ENCODE assay signal across 36 mouse cellular contexts in genomic region chr11:106351253-106351652, GRCm38 (mm10). TPM values are rescaled to one million over a fixed set of nuclear protein-coding genes. Genes with fewer than 3 reads are reported as not detected.
DNase-seq lines count a peak whose midpoint lies in the region; ATAC-seq and TF ChIP-seq lines count a peak whose summit lies in the region.
"Had no signal": no experiment of that assay in that cellular context is flagged by ENCODE, and none has a peak within 500 bp of the region (broad histone marks: within the 10 kb centered on the region; RNA-seq: fewer than 3 reads in every experiment).

No protein-coding gene starts in this region.

- TF ChIP-seq CTCF in liver, postnatal 0 days (IDR thresholded peaks at IDR 0.05; ENCODE audit: low read depth), result no peak

- peak; percentile 85 for DNase-seq in heart, adult 11 months
- DNase-seq in heart, adult 8-10 months (ENCODE audit: low spot score), result no peak
- DNase-seq in liver, postnatal 0 days, result no peak
- peak; percentile 36 for DNase-seq in MN1 (ENCODE audit: low spot score)
- no peak for DNase-seq in limb, embryonic 10.5 days (ENCODE audit: low spot score)
- DNase-seq: cerebellum, adult 18-20 months; cerebellum, adult 9-10 months; cerebellum, postnatal 36 days; embryo, embryonic 11 days; heart, adult 2 months had no signal

- no peak overlapping the region for H3K4me2 ChIP-seq in liver, postnatal 0 days (ENCODE audit: low read depth, low read length)
- H3K4me2 ChIP-seq in liver, embryonic 12.5 days, result no peak overlapping the region
- H3K4me2 ChIP-seq in forebrain, embryonic 16.5 days (ENCODE audit: low read length), result no peak overlapping the region
- H3K4me2 ChIP-seq: embryonic facial prominence, embryonic 13.5 days; forebrain, embryonic 12.5 days; forebrain, embryonic 15.5 days; heart, embryonic 11.5 days; hindbrain, embryonic 12.5 days; hindbrain, embryonic 15.5 days had no signal

- H3K36me3 ChIP-seq in liver, postnatal 0 days (replicated peaks; ENCODE audit: insufficient read depth, low read length), result no peaks in the 10 kb centered on the region
- H3K36me3 ChIP-seq in liver, embryonic 12.5 days, result no peaks in the 10 kb centered on the region
- no peaks in the 10 kb centered on the region for H3K36me3 ChIP-seq in limb, embryonic 10.5 days
- H3K36me3 ChIP-seq in forebrain, embryonic 16.5 days (ENCODE audit: control insufficient read depth, insufficient read depth), result no peaks in the 10 kb centered on the region
- H3K36me3 ChIP-seq: embryonic facial prominence, embryonic 10.5 days; embryonic facial prominence, embryonic 13.5 days; forebrain, embryonic 12.5 days; forebrain, embryonic 15.5 days; hindbrain, embryonic 12.5 days; hindbrain, embryonic 15.5 days had no signal

- peak; percentile 29 for ATAC-seq in liver, postnatal 0 days
- ATAC-seq in liver, embryonic 12.5 days, result no peak
- no peak for ATAC-seq in forebrain, embryonic 16.5 days
- ATAC-seq in inflammation-experienced regulatory T-cells, adult 6 months, result no peak
- ATAC-seq: forebrain, embryonic 15.5 days had no signal

- H3K27ac ChIP-seq in liver, postnatal 0 days (ENCODE audit: low read depth), result no peak overlapping the region
- H3K27ac ChIP-seq in liver, embryonic 12.5 days, result no peak overlapping the region
- peak overlapping the region; percentile 21; the same call in 1 of the 2 replicates for H3K27ac ChIP-seq in limb, embryonic 10.5 days
- H3K27ac ChIP-seq in forebrain, embryonic 16.5 days (ENCODE audit: low read length), result no peak overlapping the region
- H3K27ac ChIP-seq: embryonic facial prominence, embryonic 10.5 days; embryonic facial prominence, embryonic 13.5 days; forebrain, embryonic 12.5 days; forebrain, embryonic 15.5 days; heart, adult 2 months; hindbrain, embryonic 12.5 days; hindbrain, embryonic 15.5 days had no signal

- H3K27me3 ChIP-seq in liver, postnatal 0 days (ENCODE audit: insufficient read depth, low read length), result no peaks in the 10 kb centered on the region
- peaks cover 18% of the 10 kb centered on the region for H3K27me3 ChIP-seq in liver, embryonic 12.5 days (replicated peaks)
- H3K27me3 ChIP-seq in limb, embryonic 10.5 days (ENCODE audit: low read depth, poor library complexity, severe bottlenecking), result no peaks in the 10 kb centered on the region
- H3K27me3 ChIP-seq in forebrain, embryonic 16.5 days (replicated peaks; ENCODE audit: control insufficient read depth, insufficient read depth, low read length), result no peaks in the 10 kb centered on the region
- H3K27me3 ChIP-seq: embryonic facial prominence, embryonic 13.5 days; forebrain, embryonic 12.5 days; forebrain, embryonic 15.5 days; hindbrain, embryonic 12.5 days; hindbrain, embryonic 15.5 days had no signal

- no peaks in the 10 kb centered on the region for H3K9me3 ChIP-seq in liver, postnatal 0 days (ENCODE audit: low read length)
- H3K9me3 ChIP-seq in liver, embryonic 12.5 days (replicated peaks), result no peaks in the 10 kb centered on the region
- H3K9me3 ChIP-seq in limb, embryonic 10.5 days (replicated peaks), result no peaks in the 10 kb centered on the region
- no peaks in the 10 kb centered on the region for H3K9me3 ChIP-seq in forebrain, embryonic 16.5 days (ENCODE audit: control insufficient read depth, low read length)
- H3K9me3 ChIP-seq: embryonic facial prominence, embryonic 10.5 days; embryonic facial prominence, embryonic 13.5 days; forebrain, embryonic 12.5 days; forebrain, embryonic 15.5 days; hindbrain, embryonic 12.5 days; hindbrain, embryonic 15.5 days had no signal

- no peak overlapping the region for H3K9ac ChIP-seq in liver, postnatal 0 days (replicated peaks)
- no peak overlapping the region for H3K9ac ChIP-seq in liver, embryonic 12.5 days
- no peak overlapping the region for H3K9ac ChIP-seq in forebrain, embryonic 16.5 days (replicated peaks; ENCODE audit: low read depth, low read length)
- H3K9ac ChIP-seq: embryonic facial prominence, embryonic 13.5 days; forebrain, embryonic 12.5 days; forebrain, embryonic 15.5 days; hindbrain, embryonic 12.5 days; hindbrain, embryonic 15.5 days had no signal

- H3K4me3 ChIP-seq in liver, postnatal 0 days (ENCODE audit: low read depth, low read length), result no peak overlapping the region
- H3K4me3 ChIP-seq in liver, embryonic 12.5 days, result no peak overlapping the region
- H3K4me3 ChIP-seq in limb, embryonic 10.5 days, result no peak overlapping the region
- no peak overlapping the region for H3K4me3 ChIP-seq in forebrain, embryonic 16.5 days (replicated peaks; ENCODE audit: low read length)
- H3K4me3 ChIP-seq: embryonic facial prominence, embryonic 10.5 days; embryonic facial prominence, embryonic 13.5 days; erythroblast, embryonic 14.5 days; forebrain, embryonic 12.5 days; forebrain, embryonic 15.5 days; heart, adult 2 months; hindbrain, embryonic 12.5 days; hindbrain, embryonic 15.5 days had no signal

- peaks cover 6% of the 10 kb centered on the region; the same call in 1 of the 2 replicates for H3K4me1 ChIP-seq in liver, postnatal 0 days (ENCODE audit: insufficient read depth)
- no peaks in the 10 kb centered on the region for H3K4me1 ChIP-seq in liver, embryonic 12.5 days
- H3K4me1 ChIP-seq in limb, embryonic 10.5 days, result peaks cover 17% of the 10 kb centered on the region
- H3K4me1 ChIP-seq in forebrain, embryonic 16.5 days (replicated peaks; ENCODE audit: control insufficient read depth, insufficient read depth, low read length), result no peaks in the 10 kb centered on the region
- H3K4me1 ChIP-seq: embryonic facial prominence, embryonic 13.5 days; forebrain, embryonic 12.5 days; forebrain, embryonic 15.5 days; hindbrain, embryonic 15.5 days had no signal

- 56% methylated on average over 3 of the region's 3 CpGs for WGBS in liver, postnatal 0 days (ENCODE audit: insufficient replicate concordance)
- 54% methylated on average over 3 of the region's 3 CpGs for WGBS in liver, embryonic 12.5 days (ENCODE audit: insufficient replicate concordance)
- WGBS in limb, embryonic 10.5 days, result 71% methylated on average over 3 of the region's 3 CpGs
- WGBS in forebrain, embryonic 16.5 days, result 61% methylated on average over 3 of the region's 3 CpGs

- no peak for TF ChIP-seq EP300 in liver, postnatal 0 days (IDR thresholded peaks at IDR 0.05; ENCODE audit: low read depth)

RNA-seq across cellular contexts. Expression of gene Scn4a, which starts 1.8 kb away (rescaled TPM):
- 10 to 100 TPM; 23.9 to 46.8 (median 31.4) TPM for total RNA-seq in heart, adult 8-10 months (2022)
- polyA plus RNA-seq in liver, postnatal 0 days (2015; fragmentation: Nextera tagmentation; extraction: Ambion mirVana), result 0.04 and 0.06 TPM in 2 replicates
- polyA plus RNA-seq in liver, embryonic 12.5 days (2016; fragmentation: Nextera tagmentation; extraction: Ambion mirVana), result 0.02 TPM in 1 of 2 replicates, not detected in the other
- polyA plus RNA-seq in limb, embryonic 10.5 days (2016; fragmentation: Nextera tagmentation; extraction: Ambion mirVana), result 0.03 TPM in 1 of 2 replicates, not detected in the other
- polyA plus RNA-seq in forebrain, embryonic 16.5 days (2015; fragmentation: Nextera tagmentation; extraction: Ambion mirVana), result 0.03 TPM in 1 of 2 replicates, not detected in the other
- polyA plus RNA-seq in inflammation-experienced regulatory T-cells, adult 6 months (2017; shearing (Covaris generic)), result under 1 TPM in 1 of 3 experiments, not detected in 2; 0.08 TPM
- total RNA-seq: hematopoietic stem cell, adult 5-6 weeks had no signal
- polyA plus RNA-seq: erythroblast, embryonic 14.5 days; forebrain, embryonic 15.5 days; hindbrain, embryonic 12.5 days; hindbrain, embryonic 15.5 days had no signal

RNA-seq across cellular contexts. Expression of gene Prr29, which starts 14.0 kb away (rescaled TPM):
- 1 to 10 TPM in 3 of 4 experiments, under 1 TPM in 1; 0.75 to 1.8 (median 1.5) TPM for total RNA-seq in heart, adult 8-10 months (2022)
- polyA plus RNA-seq in liver, postnatal 0 days (2015; fragmentation: Nextera tagmentation; extraction: Ambion mirVana), result not detected in 2 replicates
- polyA plus RNA-seq in liver, embryonic 12.5 days (2016; fragmentation: Nextera tagmentation; extraction: Ambion mirVana), result not detected in 2 replicates
- not detected in 2 replicates for polyA plus RNA-seq in limb, embryonic 10.5 days (2016; fragmentation: Nextera tagmentation; extraction: Ambion mirVana)
- not detected in 2 replicates for polyA plus RNA-seq in forebrain, embryonic 16.5 days (2015; fragmentation: Nextera tagmentation; extraction: Ambion mirVana)
- 1 to 10 TPM in 2 of 3 experiments, under 1 TPM in 1; 0.87 to 2.5 (median 2.3) TPM for polyA plus RNA-seq in inflammation-experienced regulatory T-cells, adult 6 months (2017; shearing (Covaris generic))
- total RNA-seq: adrenal gland, adult 18-20 months; adrenal gland, postnatal 36 days; hematopoietic stem cell, adult 5-6 weeks; MEL had no signal
- polyA plus RNA-seq: C2C12; embryonic facial prominence, embryonic 10.5 days; embryonic facial prominence, embryonic 13.5 days; erythroblast, embryonic 14.5 days; forebrain, embryonic 12.5 days; forebrain, embryonic 15.5 days; hindbrain, embryonic 12.5 days; hindbrain, embryonic 15.5 days had no signal

RNA-seq across cellular contexts. Expression of gene Icam2, which starts 36.6 kb away (rescaled TPM):
- total RNA-seq in heart, adult 8-10 months (2022), result 10 to 100 TPM; 15.6 to 28.2 (median 21.5) TPM
- 11.4 and 12.6 TPM in 2 replicates for polyA plus RNA-seq in liver, postnatal 0 days (2015; fragmentation: Nextera tagmentation; extraction: Ambion mirVana)
- polyA plus RNA-seq in liver, embryonic 12.5 days (2016; fragmentation: Nextera tagmentation; extraction: Ambion mirVana), result 22.8 and 23.1 TPM in 2 replicates
- 21.8 and 24.7 TPM in 2 replicates for polyA plus RNA-seq in limb, embryonic 10.5 days (2016; fragmentation: Nextera tagmentation; extraction: Ambion mirVana)
- 10.9 and 12.6 TPM in 2 replicates for polyA plus RNA-seq in forebrain, embryonic 16.5 days (2015; fragmentation: Nextera tagmentation; extraction: Ambion mirVana)
- 100 to 1,000 TPM in 2 of 3 experiments, 10 to 100 TPM in 1; 91.8 to 131 (median 125) TPM for polyA plus RNA-seq in inflammation-experienced regulatory T-cells, adult 6 months (2017; shearing (Covaris generic))
- polyA plus RNA-seq: C2C12 had no signal

RNA-seq across cellular contexts. Expression of gene Cd79b, which starts 36.7 kb away (rescaled TPM):
- 1 to 10 TPM in 2 of 4 experiments, under 1 TPM in 2; 0.52 to 2.3 (median 1.0) TPM for total RNA-seq in heart, adult 8-10 months (2022)
- 34.8 and 36.0 TPM in 2 replicates for polyA plus RNA-seq in liver, postnatal 0 days (2015; fragmentation: Nextera tagmentation; extraction: Ambion mirVana)
- polyA plus RNA-seq in liver, embryonic 12.5 days (2016; fragmentation: Nextera tagmentation; extraction: Ambion mirVana), result 4.2 and 5.3 TPM in 2 replicates
- 2.4 and 2.6 TPM in 2 replicates for polyA plus RNA-seq in limb, embryonic 10.5 days (2016; fragmentation: Nextera tagmentation; extraction: Ambion mirVana)
- 0.65 and 0.75 TPM in 2 replicates for polyA plus RNA-seq in forebrain, embryonic 16.5 days (2015; fragmentation: Nextera tagmentation; extraction: Ambion mirVana)
- 10 to 100 TPM; 29.4 to 76.0 (median 49.1) TPM for polyA plus RNA-seq in inflammation-experienced regulatory T-cells, adult 6 months (2017; shearing (Covaris generic))
- polyA plus RNA-seq: C2C12 had no signal

RNA-seq across cellular contexts. Expression of gene Gh, which starts 49.6 kb away (rescaled TPM):
- not detected for total RNA-seq in heart, adult 8-10 months (2022)
- 0.13 and 0.21 TPM in 2 replicates for polyA plus RNA-seq in liver, postnatal 0 days (2015; fragmentation: Nextera tagmentation; extraction: Ambion mirVana)
- polyA plus RNA-seq in liver, embryonic 12.5 days (2016; fragmentation: Nextera tagmentation; extraction: Ambion mirVana), result not detected in 2 replicates
- polyA plus RNA-seq in limb, embryonic 10.5 days (2016; fragmentation: Nextera tagmentation; extraction: Ambion mirVana), result not detected in 2 replicates
- polyA plus RNA-seq in forebrain, embryonic 16.5 days (2015; fragmentation: Nextera tagmentation; extraction: Ambion mirVana), result not detected in 2 replicates
- not detected for polyA plus RNA-seq in inflammation-experienced regulatory T-cells, adult 6 months (2017; shearing (Covaris generic))
- total RNA-seq: adrenal gland, adult 18-20 months; adrenal gland, postnatal 10 days; adrenal gland, postnatal 36 days; gastrocnemius, adult 18-20 months; gastrocnemius, postnatal 14 days; heart, adult 2 months; heart, postnatal 25 days; hematopoietic stem cell, adult 5-6 weeks; MEL had no signal
- polyA plus RNA-seq: C2C12; CD4-positive, CD25-positive, alpha-beta regulatory T cell, adult 4 months; cortical plate, adult 2 months; embryonic facial prominence, embryonic 10.5 days; embryonic facial prominence, embryonic 13.5 days; erythroblast, embryonic 14.5 days; forebrain, embryonic 12.5 days; forebrain, embryonic 15.5 days; gonadal fat pad, adult 2 months; heart, adult 2 months; heart, embryonic 11.5 days; heart, embryonic 14.5 days; heart, postnatal 0 days; hindbrain, embryonic 12.5 days; hindbrain, embryonic 15.5 days; intestine, embryonic 14.5 days had no signal

Comparison
In these comparisons a context has a peak if more than half of its experiments do, and no peak if none do; other contexts are left out.
1. DNase-seq: peak in heart, adult 11 months (single experiment) and MN1 (single experiment); none in heart, adult 8-10 months (single experiment), liver, postnatal 0 days (single experiment) and limb, embryonic 10.5 days (single experiment).